Mouse (Mus musculus) hindbrain, embryonic 11.5 days (tissue): ENCODE results near the gene Cenph. TPM values are rescaled to one million over a fixed set of nuclear protein-coding genes. Genes with fewer than 3 reads are reported as not detected.
"Not testable (repeated sequence)": the region's sequence is repeated elsewhere in the genome, so short reads cannot be mapped to it uniquely, and the experiment has no call there.

ENCODE experiments used
- ATAC-seq: fragments of 200-750 bp; cut with Nextera tagmentation; 2 replicates; pipeline ENCODE4 v1.8.0; 2017; ENCODE audit warnings: mild to moderate bottlenecking, moderate TSS enrichment, moderate library complexity; ENCODE audit not compliant: low FRiP score
- DNase-seq: peaks from one replicate; pipeline ENCODE4 v3.0.0-alpha.2; 2015; ENCODE audit warnings: low spot score
- H3K27ac ChIP-seq: fragments of 300-500 bp; sonication (generic); 2 replicates; pipeline ENCODE4 v1.5.1; 2014; ENCODE audit warnings: mild to moderate bottlenecking, low read depth, low read length
- H3K27me3 ChIP-seq: fragments of 300-500 bp; sonication (generic); 2 replicates; pipeline ENCODE4 v1.6.1; 2014; ENCODE audit warnings: mild to moderate bottlenecking, low read length, moderate library complexity, mixed read lengths; ENCODE audit not compliant: control insufficient read depth, insufficient read depth
- H3K36me3 ChIP-seq: fragments of 300-500 bp; sonication (generic); 2 replicates; pipeline ENCODE4 v1.6.1; 2014; ENCODE audit warnings: mild to moderate bottlenecking, low read length, moderate library complexity, mixed read lengths; ENCODE audit not compliant: control insufficient read depth, insufficient read depth
- H3K4me1 ChIP-seq: fragments of 300-500 bp; sonication (generic); replicated peaks from 2 replicates; pipeline ENCODE4 v1.6.1; 2014; ENCODE audit warnings: low read length, mixed read lengths; ENCODE audit not compliant: control insufficient read depth, insufficient read depth
- H3K4me2 ChIP-seq: fragments of 300-500 bp; sonication (generic); replicated peaks from 2 replicates; pipeline ENCODE4 v1.6.1; 2014; ENCODE audit warnings: mild to moderate bottlenecking, low read depth, low read length
- H3K4me3 ChIP-seq: fragments of 300-500 bp; sonication (generic); 2 replicates; pipeline ENCODE4 v1.5.1; 2014; ENCODE audit warnings: low read depth, low read length
- H3K9ac ChIP-seq: fragments of 300-500 bp; sonication (generic); 2 replicates; pipeline ENCODE4 v1.6.1; 2014; ENCODE audit warnings: low read depth, low read length
- H3K9me3 ChIP-seq: fragments of 300-500 bp; sonication (generic); 2 replicates; pipeline ENCODE4 v1.6.1; 2016; ENCODE audit warnings: low read length; ENCODE audit not compliant: control insufficient read depth
- WGBS: fragments of 180-500 bp; shearing (Covaris S2); extraction: QIAGEN DNeasy Blood & Tissue Kit; methylation state at CpG from one replicate; pipeline ENCODE4 v1.1.7; 2014; 5-methylcytosine and 5-hydroxymethylcytosine counted together
- polyA plus RNA-seq: library from polyadenylated mRNA; unstranded; fragments of >200 nt; fragmentation: Nextera tagmentation; extraction: Ambion mirVana; gene quantifications from 2 replicates; pipeline ENCODE4 v1.2.1, GENCODE M21; 2014

Gene Cenph
- polyA plus RNA-seq: 46.6 and 48.0 TPM in 2 replicates

DNA sequence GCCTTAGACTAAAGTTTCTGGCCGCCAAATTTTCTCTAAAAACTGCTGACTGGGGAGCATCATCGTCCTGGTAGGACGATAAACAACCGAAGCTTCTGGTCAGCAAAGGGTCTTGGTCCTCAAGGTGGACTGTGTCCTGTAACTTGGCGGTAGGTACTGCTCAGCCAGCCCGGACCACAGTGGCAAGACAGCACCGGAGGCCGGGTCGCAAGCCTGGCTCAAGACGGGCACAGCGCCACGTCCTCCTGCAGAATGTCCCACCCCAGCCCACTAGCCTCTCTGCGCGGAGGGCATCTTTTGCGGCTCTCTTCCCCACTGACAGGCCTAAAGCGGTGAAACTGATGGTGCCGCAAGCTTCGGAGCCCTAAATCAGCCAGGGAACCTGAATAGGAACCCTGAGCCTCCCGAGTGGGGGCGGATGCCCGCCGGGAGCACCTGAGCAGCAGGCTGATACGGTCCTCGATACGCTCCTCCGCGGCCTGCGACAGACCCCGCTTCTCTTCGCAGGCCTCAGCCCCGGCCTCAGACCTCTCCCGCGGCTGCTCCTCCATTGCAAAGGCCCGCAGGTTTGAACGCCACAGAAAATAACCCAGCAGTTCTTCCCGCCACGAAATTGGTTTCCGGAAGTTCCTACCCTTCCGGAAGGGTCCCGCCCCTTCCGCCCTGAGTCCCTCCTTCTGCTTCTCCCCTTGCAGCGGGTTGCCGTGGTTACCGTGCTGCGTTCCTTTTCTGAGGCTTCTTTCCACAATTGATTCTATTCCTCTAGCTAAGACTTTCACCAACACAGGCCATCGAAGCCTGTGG is at the start of gene Cenph:
Gene Cenph, minus strand, starts transcription at position 648 of the 804 bp plus-strand sequence.
- DNase-seq: peak; percentile 95
- Histone ChIP-seq H3K27me3 (no peaks in the 10 kb centered on the region), H3K4me3 (peak within 1 kb of the TSS; percentile 88), H3K27ac (peak within 1 kb of the TSS; percentile 19; the same call in 1 of the 2 replicates), H3K4me1 (no peaks in the 10 kb centered on the region), H3K9me3 (no peaks in the 10 kb centered on the region), H3K4me2 (peak within 1 kb of the TSS; percentile 79), H3K36me3 (no peaks in the 10 kb centered on the region; the same call in 1 of the 2 replicates), H3K9ac (peak within 1 kb of the TSS; percentile 73)
- peak; percentile 95 for ATAC-seq
- under 1% methylated on average over 46 of the region's 46 CpGs for WGBS

DNA sequence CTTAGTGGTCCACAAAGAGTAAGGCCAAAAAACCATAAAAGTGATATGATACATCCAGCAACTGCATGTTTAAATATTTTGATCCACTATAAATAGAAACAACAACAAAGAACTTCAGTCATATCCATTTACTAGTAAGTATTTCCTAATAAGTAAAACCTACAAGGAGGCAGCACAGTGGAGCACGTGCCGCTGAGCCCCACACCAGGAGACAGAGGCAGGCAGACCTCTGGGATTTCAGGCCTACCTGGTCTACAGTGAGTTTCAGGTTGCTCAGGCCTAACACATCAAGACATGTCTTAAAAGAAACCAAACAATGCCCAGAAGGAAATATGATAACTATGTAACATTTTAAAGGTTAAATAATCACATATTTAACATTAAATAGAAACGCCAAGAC is 49.2 kb upstream of the Cenph start:
- Histone ChIP-seq H3K36me3 (no peaks in the 10 kb centered on the region), H3K9me3 (no peaks in the 10 kb centered on the region), H3K4me1 (no peaks in the 10 kb centered on the region), H3K9ac (no peak overlapping the region), H3K27me3 (no peaks in the 10 kb centered on the region), H3K4me3 (no peak overlapping the region), H3K4me2 (no peak overlapping the region), H3K27ac (no peak overlapping the region)
- DNase-seq: no peak
- 96% methylated on average over 3 of the region's 3 CpGs for WGBS
- no peak for ATAC-seq

DNA sequence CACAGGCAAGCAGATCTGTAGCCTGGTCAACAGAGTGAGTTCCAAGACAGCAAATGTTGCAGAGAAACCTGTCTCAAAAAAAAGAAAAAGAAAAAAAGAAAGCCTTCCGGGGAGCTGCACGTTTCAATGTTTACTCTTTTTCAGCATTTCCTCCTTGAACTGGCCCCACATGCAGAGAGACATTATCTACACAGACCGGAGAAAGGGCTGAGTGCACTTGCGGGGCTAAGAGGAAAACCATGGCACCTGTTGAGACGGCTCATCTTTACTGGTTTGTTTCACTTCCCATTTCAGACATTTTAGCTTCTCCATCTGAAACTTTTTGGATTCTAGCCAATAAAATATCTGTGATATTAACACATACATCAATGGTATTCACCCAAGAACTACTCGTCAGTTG is 48.6 kb upstream of the Cenph start:
- no peak for ATAC-seq
- Histone ChIP-seq H3K36me3 (no peaks in the 10 kb centered on the region), H3K9ac (no peak overlapping the region), H3K4me2 (no peak overlapping the region), H3K4me1 (no peaks in the 10 kb centered on the region), H3K27me3 (no peaks in the 10 kb centered on the region), H3K9me3 (no peaks in the 10 kb centered on the region), H3K4me3 (no peak overlapping the region), H3K27ac (no peak overlapping the region)
- DNase-seq: no peak
- WGBS: 95% methylated on average over 6 of the region's 6 CpGs

DNA sequence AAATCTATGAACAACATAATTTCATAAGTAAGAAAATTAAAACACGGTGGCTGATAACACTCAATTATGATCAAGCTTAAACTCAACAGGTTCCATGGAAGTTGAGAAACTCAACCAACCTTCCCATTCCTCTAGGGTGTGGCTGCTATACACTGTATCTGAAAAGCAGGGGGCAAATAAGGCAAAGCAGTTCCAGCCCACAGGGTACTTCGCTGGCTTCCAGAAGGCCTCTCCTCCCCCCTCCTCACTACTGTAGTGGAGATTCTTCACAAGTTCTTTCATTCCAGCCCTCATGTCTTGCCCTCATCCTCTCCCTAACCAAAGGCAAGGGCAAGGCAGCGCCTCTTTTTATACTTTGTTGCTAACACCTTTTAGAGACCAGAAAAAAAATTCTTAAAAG is 48.2 kb upstream of the Cenph start:
- Histone ChIP-seq H3K4me1 (no peaks in the 10 kb centered on the region), H3K27ac (no peak overlapping the region), H3K36me3 (no peaks in the 10 kb centered on the region), H3K4me3 (no peak overlapping the region), H3K9ac (no peak overlapping the region), H3K4me2 (no peak overlapping the region), H3K27me3 (no peaks in the 10 kb centered on the region), H3K9me3 (no peaks in the 10 kb centered on the region)
- ATAC-seq: no peak
- 88% methylated on average over 3 of the region's 3 CpGs for WGBS
- no peak for DNase-seq

DNA sequence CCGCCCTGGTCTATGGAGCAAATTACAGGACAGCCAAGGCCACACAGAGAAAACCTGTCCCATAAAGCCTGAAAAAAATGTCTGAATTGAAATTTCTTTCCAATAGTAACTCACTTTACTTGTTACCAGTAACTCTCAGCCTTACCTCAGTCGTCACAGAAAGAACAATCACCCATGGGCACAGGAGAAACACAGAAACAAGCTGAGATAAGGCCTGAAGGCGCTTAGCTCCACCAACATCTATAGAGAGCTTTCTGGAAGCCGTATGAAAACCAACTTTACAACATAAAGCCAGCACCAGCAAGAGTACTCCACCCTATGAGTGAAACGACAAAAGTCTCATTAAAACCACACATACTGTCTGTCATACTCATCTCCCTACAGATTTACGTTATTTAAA is 38.8 kb upstream of the Cenph start:
- DNase-seq (no peak), ATAC-seq (no peak)
- no peaks in the 10 kb centered on the region for H3K27me3 ChIP-seq
- no peak overlapping the region for H3K4me2 ChIP-seq
- no peaks in the 10 kb centered on the region for H3K9me3 ChIP-seq
- WGBS: 92% methylated on average over 6 of the region's 6 CpGs
- no peak overlapping the region for H3K4me3 ChIP-seq
- H3K9ac ChIP-seq: no peak overlapping the region
- no peak overlapping the region for H3K27ac ChIP-seq
- 0 out of 2 replicates have a peak, but pooled peaks cover 3% of the 10 kb centered on the region for H3K36me3 ChIP-seq
- H3K4me1 ChIP-seq: no peaks in the 10 kb centered on the region

DNA sequence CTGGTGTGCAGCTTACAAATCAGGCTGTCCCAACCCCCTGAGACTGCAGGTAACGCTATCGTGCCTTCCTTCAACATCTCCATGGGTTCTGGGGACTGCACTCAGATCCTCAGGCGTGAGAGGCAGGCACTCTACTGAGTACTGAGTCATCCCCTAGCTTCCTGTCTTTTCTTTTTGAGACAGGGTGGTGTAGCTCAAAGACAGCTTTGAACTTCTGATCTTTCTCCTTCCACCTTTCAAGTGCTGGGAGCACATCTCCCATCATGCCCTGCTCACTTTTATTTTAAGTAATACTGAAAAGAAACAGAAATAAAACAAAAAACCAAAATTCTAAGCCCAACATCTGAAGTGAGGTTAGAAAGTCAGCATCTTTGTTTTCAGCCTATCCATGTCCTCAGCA is 30.1 kb upstream of the Cenph start:
- 95% methylated on average over 3 of the region's 3 CpGs for whole genome bisulfite sequencing
- Histone ChIP-seq H3K4me2 (no peak overlapping the region), H3K4me3 (no peak overlapping the region), H3K36me3 (peaks cover 13% of the 10 kb centered on the region; the same call in 1 of the 2 replicates), H3K9ac (no peak overlapping the region), H3K27me3 (no peaks in the 10 kb centered on the region), H3K27ac (no peak overlapping the region), H3K9me3 (no peaks in the 10 kb centered on the region), H3K4me1 (no peaks in the 10 kb centered on the region)
- ATAC-seq (no peak), DNase-seq (no peak)

DNA sequence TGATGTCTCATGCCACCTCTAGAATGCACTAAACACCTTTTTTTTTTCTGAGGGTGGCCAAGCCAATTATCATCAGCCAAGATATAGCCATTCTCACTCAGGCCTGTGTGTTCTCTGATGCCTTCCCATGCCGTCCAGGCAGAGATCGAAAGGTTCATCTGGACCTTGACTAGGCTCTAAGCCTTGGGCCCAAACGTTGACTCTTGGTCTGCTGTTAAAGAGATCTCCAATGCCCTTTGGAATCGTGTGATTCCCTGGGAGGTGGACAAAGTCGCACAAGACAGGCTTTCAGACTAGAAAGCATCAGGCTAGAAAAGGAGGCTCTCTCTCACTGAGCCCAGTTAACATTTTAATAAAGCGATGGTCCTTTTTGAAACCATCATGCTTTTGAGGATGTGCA is 21.5 kb upstream of the Cenph start:
- Histone ChIP-seq H3K9me3 (no peaks in the 10 kb centered on the region), H3K36me3 (no peaks in the 10 kb centered on the region), H3K27me3 (no peaks in the 10 kb centered on the region), H3K9ac (no peak overlapping the region), H3K4me1 (no peaks in the 10 kb centered on the region), H3K4me2 (no peak overlapping the region), H3K4me3 (no peak overlapping the region), H3K27ac (no peak overlapping the region)
- WGBS: 88% methylated on average over 6 of the region's 6 CpGs
- DNase-seq (no peak), ATAC-seq (no peak)

DNA sequence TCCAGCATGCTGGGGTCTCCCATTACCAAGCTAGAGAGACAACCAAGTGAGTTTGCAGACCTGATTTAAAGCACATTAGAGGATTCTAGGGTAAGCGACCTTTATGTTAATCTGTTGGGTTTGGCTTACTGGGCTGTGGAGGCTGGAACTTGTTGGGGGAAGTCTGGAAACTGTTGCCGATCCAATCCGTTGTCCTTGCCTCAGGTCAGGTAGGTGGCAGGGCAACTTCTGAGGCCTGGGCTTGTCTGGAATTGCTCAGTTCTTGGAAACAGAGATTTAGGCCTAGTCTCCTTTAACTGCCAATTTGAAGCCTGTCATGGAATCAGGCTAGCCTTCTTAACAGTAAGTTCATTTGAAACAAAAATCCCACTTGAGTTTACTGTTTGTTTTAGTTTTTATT is 13.4 kb upstream of the Cenph start:
- 94% methylated on average over 3 of the region's 3 CpGs for WGBS
- Histone ChIP-seq H3K4me2 (no peak overlapping the region), H3K9me3 (no peaks in the 10 kb centered on the region), H3K4me3 (no peak overlapping the region), H3K27me3 (no peaks in the 10 kb centered on the region), H3K4me1 (peaks cover 3% of the 10 kb centered on the region; the same call in 1 of the 2 replicates), H3K36me3 (no peaks in the 10 kb centered on the region), H3K27ac (no peak overlapping the region), H3K9ac (no peak overlapping the region)
- ATAC-seq: no peak
- no peak for DNase-seq

DNA sequence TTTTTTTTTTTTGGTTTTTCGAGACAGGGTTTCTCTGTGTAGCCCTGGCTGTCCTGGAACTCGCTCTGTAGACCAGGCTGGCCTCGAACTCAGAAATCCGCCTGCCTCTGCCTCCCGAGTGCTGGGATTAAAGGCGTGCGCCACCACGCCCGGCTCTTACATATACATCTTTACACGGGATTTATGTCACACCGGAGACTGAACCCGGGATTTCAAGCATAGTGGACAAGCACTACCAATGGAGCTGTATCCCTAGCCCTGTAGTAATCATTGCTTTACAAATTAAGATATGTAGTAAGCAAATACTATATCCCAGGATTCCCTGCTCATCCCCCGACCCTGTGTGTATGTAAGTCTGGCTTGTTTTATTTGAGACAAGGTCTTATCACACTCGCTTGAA is 12.4 kb upstream of the Cenph start:
- not testable (repeated sequence) for H3K4me3 ChIP-seq, H3K4me1 ChIP-seq, H3K36me3 ChIP-seq, H3K27me3 ChIP-seq, DNase-seq, H3K4me2 ChIP-seq, H3K27ac ChIP-seq, H3K9me3 ChIP-seq, H3K9ac ChIP-seq, ATAC-seq
- WGBS: 94% methylated on average over 11 of the region's 14 CpGs
